Mouse (Mus musculus): ENCODE data around the gene Osbpl6.

- TF ChIP-seq CTCF (IDR thresholded peaks at IDR 0.05; ENCODE audit: extremely low read depth, insufficient read depth, low read length), result no peak
- no peak for TF ChIP-seq POLR2A (IDR thresholded peaks at IDR 0.05; ENCODE audit: extremely low read depth, insufficient read depth, low read length)
Measured at GRCm38 (mm10) chr2:76532490-76533126, 126.3 kb downstream of the Osbpl6 start.

Measured in cortical plate, adult 2 months (tissue).